Mouse (Mus musculus): Measurements from ENCODE around the gene Actr1b.

DNA sequence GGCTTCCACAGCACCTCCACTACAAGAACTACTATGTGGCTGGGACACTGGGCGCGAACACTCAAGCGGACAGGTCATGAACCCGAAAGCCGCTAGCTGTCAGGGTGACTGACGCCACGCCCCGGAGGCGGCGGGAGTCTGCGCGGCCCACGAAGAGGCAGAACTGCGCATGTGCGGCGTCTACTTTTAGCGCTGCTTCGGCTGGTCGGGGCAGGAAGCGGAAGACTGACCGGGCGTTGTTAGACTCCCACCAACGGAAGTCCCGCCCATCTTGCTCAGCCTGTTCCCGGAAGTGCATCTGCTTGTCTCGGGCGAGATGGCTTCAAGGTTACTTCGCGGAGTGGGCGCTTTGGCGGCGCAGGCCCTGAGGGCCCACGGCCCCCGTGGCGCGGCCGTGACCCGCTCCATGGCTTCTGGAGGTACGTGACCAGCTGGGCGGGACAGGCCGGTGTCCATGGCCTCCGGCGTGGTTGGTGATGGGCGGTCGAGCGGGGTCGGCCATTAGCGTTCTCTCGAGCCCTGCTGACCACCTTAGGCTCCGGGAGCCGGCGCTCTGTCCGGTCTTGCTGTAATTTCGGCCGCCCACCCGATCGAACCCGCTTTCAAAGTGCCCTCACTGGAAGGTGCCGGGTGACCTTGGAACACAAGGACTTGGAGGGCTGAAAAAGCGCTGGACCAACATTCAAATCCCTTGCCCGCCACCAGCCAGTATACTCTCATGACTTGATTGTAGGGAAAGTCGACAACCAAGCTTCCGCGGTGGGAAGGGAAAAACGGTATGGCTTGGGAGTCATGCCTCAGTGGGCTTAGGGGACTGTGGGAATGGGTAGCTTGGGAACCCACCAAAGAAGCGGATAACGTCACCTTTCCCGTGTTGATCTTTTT, 22.7 kb downstream of the Actr1b start, which contains the start of gene Cox5b:
- no peak for TF ChIP-seq EP300 (IDR thresholded peaks at IDR 0.05; ENCODE audit: low read depth)
- TF ChIP-seq CTCF (IDR thresholded peaks at IDR 0.05; ENCODE audit: low read depth) = no peak

Measured in heart, postnatal 0 days (tissue).